Mouse (Mus musculus) right cerebral cortex, postnatal 36 days (tissue): ENCODE data around the gene Prkrip1.
"Not testable (repeated sequence)": the region's sequence is repeated elsewhere in the genome, so short reads cannot be mapped to it uniquely, and the experiment has no call there.

Source experiments
- DNase-seq, 2 experiments: peaks; one replicate each; pipeline ENCODE4 v3.0.0; 2022; ENCODE audit warnings: low spot score in 2 of 2, mixed read lengths in 1 of 2

The Prkrip1 gene

GRCm38 (mm10) chr5:136163807-136164474 is 34.8 kb downstream of the Prkrip1 start:
- DNase-seq: no peak

- DNase-seq: not testable (repeated sequence)
Observed at GRCm38 (mm10) chr5:136160084-136160483, 38.7 kb downstream of the Prkrip1 start.

GRCm38 (mm10) chr5:136155399-136155798 is 43.4 kb downstream of the Prkrip1 start:
- DNase-seq: no peak

GRCm38 (mm10) chr5:136152365-136152764 is 46.4 kb downstream of the Prkrip1 start:
- DNase-seq: no peak

GRCm38 (mm10) chr5:136149134-136149576 is 49.6 kb downstream of the Prkrip1 start:
- DNase-seq: not testable (repeated sequence)

GRCm38 (mm10) chr5:136147704-136148103 is 51.1 kb downstream of the Prkrip1 start:
- DNase-seq: no peak

- DNase-seq: no peak
Observed at GRCm38 (mm10) chr5:136146936-136147335, 51.8 kb downstream of the Prkrip1 start.

GRCm38 (mm10) chr5:136144606-136145430 is 53.9 kb downstream of the Prkrip1 start:
- DNase-seq: no peak

GRCm38 (mm10) chr5:136143161-136143755 is 55.5 kb downstream of the Prkrip1 start:
- no peak for DNase-seq

GRCm38 (mm10) chr5:136142746-136143145 is 56.0 kb downstream of the Prkrip1 start:
- DNase-seq: no peak

- DNase-seq: no peak
Observed at GRCm38 (mm10) chr5:136140057-136140482, 58.7 kb downstream of the Prkrip1 start.

- no peak for DNase-seq
Observed at GRCm38 (mm10) chr5:136139393-136139792, 59.4 kb downstream of the Prkrip1 start.

- DNase-seq: no peak
Observed at GRCm38 (mm10) chr5:136137658-136138274, 61.0 kb downstream of the Prkrip1 start.

- no peak for DNase-seq
Observed at GRCm38 (mm10) chr5:136136292-136136990, 62.3 kb downstream of the Prkrip1 start.

- DNase-seq: peak; percentile 94 to 95
Observed at GRCm38 (mm10) chr5:136135571-136136291, 63.0 kb downstream of the Prkrip1 start, which contains the start of the genes Lrwd1 and Alkbh4. Gene Lrwd1 (minus strand): TSS chr5:136136074. Gene Alkbh4 (plus strand): TSS chr5:136136146.
